Mouse (Mus musculus) intestine, embryonic 14.5 days (tissue): ENCODE results near the gene Eme2. TPM values are rescaled to one million over a fixed set of nuclear protein-coding genes. Genes with fewer than 3 reads are reported as not detected.

ENCODE experiments used
- ATAC-seq: fragments of 200-750 bp; cut with Nextera tagmentation; replicated peaks from 2 replicates; pipeline ENCODE4 v1.8.0; 2017; ENCODE audit warnings: low read depth, moderate number of reproducible peaks, moderate TSS enrichment, moderate library complexity; ENCODE audit not compliant: low FRiP score, low TSS enrichment
- DNase-seq: peaks from one replicate; pipeline ENCODE4 v3.0.0-alpha.2; 2018; ENCODE audit warnings: low spot score
- H3K27ac ChIP-seq: fragments of 300-500 bp; sonication (generic); 2 replicates; pipeline ENCODE4 v1.5.1; 2014; ENCODE audit warnings: low read depth, mild to moderate bottlenecking, control low read depth
- H3K27me3 ChIP-seq: fragments of 300-500 bp; sonication (generic); replicated peaks from 2 replicates; pipeline ENCODE4 v1.6.1; 2014; ENCODE audit warnings: low read length, control low read depth; ENCODE audit not compliant: control insufficient read depth, insufficient read depth
- H3K36me3 ChIP-seq: fragments of 300-500 bp; sonication (generic); 2 replicates; pipeline ENCODE4 v1.6.1; 2014; ENCODE audit warnings: low read length, control low read depth; ENCODE audit not compliant: control insufficient read depth, insufficient read depth
- H3K4me1 ChIP-seq: fragments of 300-500 bp; sonication (generic); replicated peaks from 2 replicates; pipeline ENCODE4 v1.6.1; 2014; ENCODE audit warnings: low read length, control low read depth, mixed read lengths; ENCODE audit not compliant: control insufficient read depth, insufficient read depth
- H3K4me2 ChIP-seq: fragments of 300-500 bp; sonication (generic); 2 replicates; pipeline ENCODE4 v1.6.1; 2014; ENCODE audit warnings: low read length
- H3K4me3 ChIP-seq: fragments of 300-500 bp; sonication (generic); 2 replicates; pipeline ENCODE4 v1.5.1; 2014; ENCODE audit warnings: low read depth, low read length, control low read depth, mixed read lengths
- H3K9ac ChIP-seq: fragments of 300-500 bp; sonication (generic); 2 replicates; pipeline ENCODE4 v1.6.1; 2014; ENCODE audit warnings: mild to moderate bottlenecking, low read length
- H3K9me3 ChIP-seq: fragments of 300-500 bp; sonication (generic); 2 replicates; pipeline ENCODE4 v1.6.1; 2016; ENCODE audit warnings: low read length, control low read depth; ENCODE audit not compliant: control insufficient read depth
- WGBS: fragments of 180-500 bp; shearing (Covaris S2); extraction: QIAGEN DNeasy Blood & Tissue Kit; methylation state at CpG from one replicate; pipeline ENCODE4 v1.1.7; 2014; 5-methylcytosine and 5-hydroxymethylcytosine counted together
- polyA plus RNA-seq: library from polyadenylated mRNA; unstranded; fragments of >200 nt; fragmentation: Nextera tagmentation; extraction: Ambion mirVana; gene quantifications from 2 replicates; pipeline ENCODE4 v1.2.1, GENCODE M21; 2014

Gene Eme2
- polyA plus RNA-seq, 1 experiment from 2014 or later: 24.1 TPM

DNA sequence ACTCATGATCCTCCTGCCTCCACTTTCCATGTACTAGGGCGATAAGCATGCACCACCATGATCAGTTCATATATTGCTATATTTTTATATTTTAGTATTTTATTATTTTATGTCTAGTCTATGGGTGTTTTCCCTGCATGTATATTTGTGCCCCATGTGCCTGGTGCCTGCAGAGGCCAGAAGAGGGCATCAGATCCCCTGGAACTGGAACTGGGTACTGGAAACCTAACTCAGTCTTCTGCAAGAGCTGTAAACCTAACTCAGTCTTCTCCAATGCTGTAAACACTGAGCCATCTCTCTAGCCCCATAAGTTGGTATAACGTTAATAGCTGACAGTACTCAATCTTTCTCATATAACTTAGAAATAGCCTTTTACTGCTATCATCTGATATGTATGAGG lies 52.3 kb downstream of the Eme2 start:
- no peaks in the 10 kb centered on the region for H3K36me3 ChIP-seq
- H3K4me3 ChIP-seq: no peak overlapping the region
- H3K9me3 ChIP-seq: no peaks in the 10 kb centered on the region
- H3K27ac ChIP-seq: no peak overlapping the region
- no peak overlapping the region for H3K4me2 ChIP-seq
- H3K4me1 ChIP-seq: no peaks in the 10 kb centered on the region
- 57% methylated on average over 2 of the region's 2 CpGs for WGBS
- H3K9ac ChIP-seq: no peak overlapping the region
- no peak for DNase-seq
- H3K27me3 ChIP-seq: peaks cover 2% of the 10 kb centered on the region; the same call in 1 of the 2 replicates
- ATAC-seq: no peak

DNA sequence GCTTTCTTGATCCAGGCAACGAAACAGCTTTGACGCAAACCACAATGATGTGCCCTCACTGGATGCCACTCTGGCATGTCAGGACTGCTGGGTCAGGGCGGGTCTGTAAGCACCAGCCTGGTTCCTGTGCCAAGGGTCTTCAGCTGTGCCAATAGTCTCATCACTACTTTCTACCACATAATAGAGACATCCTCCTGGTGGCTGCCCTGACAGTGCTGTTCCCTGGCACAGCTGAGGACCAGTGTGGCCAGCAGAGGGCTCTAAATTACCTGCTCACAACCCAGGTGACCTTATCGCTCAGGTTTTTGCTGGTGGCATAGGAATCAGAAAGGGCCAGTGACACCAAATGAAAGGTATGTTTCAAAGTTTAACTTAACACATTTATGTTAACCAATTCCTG lies 53.8 kb downstream of the Eme2 start:
- ATAC-seq (0 out of 2 replicates have a peak, but pooled peaks have one; percentile 32), DNase-seq (no peak)
- H3K4me2 ChIP-seq: no peak overlapping the region
- no peaks in the 10 kb centered on the region for H3K4me1 ChIP-seq
- no peaks in the 10 kb centered on the region for H3K36me3 ChIP-seq
- H3K9ac ChIP-seq: no peak overlapping the region
- no peak overlapping the region for H3K27ac ChIP-seq
- WGBS: 53% methylated on average over 4 of the region's 4 CpGs
- H3K9me3 ChIP-seq: no peaks in the 10 kb centered on the region
- H3K27me3 ChIP-seq: peaks cover 2% of the 10 kb centered on the region; the same call in 1 of the 2 replicates
- no peak overlapping the region for H3K4me3 ChIP-seq

GRCm38 (mm10) chr17:24840341-24840740 lies 54.5 kb downstream of the Eme2 start:
- no peaks in the 10 kb centered on the region for H3K4me1 ChIP-seq

GRCm38 (mm10) chr17:24839842-24840241 lies 55.0 kb downstream of the Eme2 start, which contains the start of gene Hagh:
TSS of gene Hagh (plus strand) at chr17:24840143.
- DNase-seq (no peak), ATAC-seq (no peak)
- H3K27me3 ChIP-seq: peaks cover 2% of the 10 kb centered on the region; the same call in 1 of the 2 replicates
- WGBS: 61% methylated on average over 8 of the region's 8 CpGs
- H3K4me3 ChIP-seq: no peak within 1 kb of the TSS
- no peak within 1 kb of the TSS for H3K27ac ChIP-seq
- H3K9me3 ChIP-seq: no peaks in the 10 kb centered on the region
- no peaks in the 10 kb centered on the region for H3K36me3 ChIP-seq
- H3K4me2 ChIP-seq: no peak within 1 kb of the TSS
- no peaks in the 10 kb centered on the region for H3K4me1 ChIP-seq
- H3K9ac ChIP-seq: no peak within 1 kb of the TSS

More at GRCm38 (mm10) chr17:24840341-24840740, 54.5 kb downstream of the Eme2 start:
- Histone ChIP-seq H3K9me3 (no peaks in the 10 kb centered on the region), H3K9ac (no peak overlapping the region), H3K27me3 (peaks cover 2% of the 10 kb centered on the region; the same call in 1 of the 2 replicates), H3K4me3 (no peak overlapping the region), H3K4me2 (no peak overlapping the region), H3K27ac (no peak overlapping the region), H3K36me3 (no peaks in the 10 kb centered on the region)
- WGBS: 47% methylated on average over 5 of the region's 5 CpGs
- DNase-seq (no peak), ATAC-seq (no peak)

Other genes starting within 250 kb of the Eme2 start
- 51.7 and 58.2 TPM in 2 replicates for gene Slc9a3r2, start 244.8 kb downstream of the Eme2 start, polyA plus RNA-seq
- gene Npw, start 236.6 kb downstream of the Eme2 start, polyA plus RNA-seq: not detected in 2 replicates
- 28.0 and 30.6 TPM in 2 replicates for gene Zfp598, start 225.4 kb downstream of the Eme2 start, polyA plus RNA-seq
- gene Syngr3, start 205.1 kb downstream of the Eme2 start, polyA plus RNA-seq: 7.5 and 7.7 TPM in 2 replicates
- gene Gfer, start 198.9 kb downstream of the Eme2 start, polyA plus RNA-seq: 48.1 and 48.5 TPM in 2 replicates
- gene Noxo1, start 198.9 kb downstream of the Eme2 start, polyA plus RNA-seq: 6.4 and 7.2 TPM in 2 replicates
- gene Tbl3, start 187.4 kb downstream of the Eme2 start, polyA plus RNA-seq: 86.2 and 90.1 TPM in 2 replicates
- gene Rnf151, start 177.0 kb downstream of the Eme2 start, polyA plus RNA-seq: 0.15 TPM in 2 replicates
- 1,745 and 1,859 TPM in 2 replicates for gene Rps2, start 177.0 kb downstream of the Eme2 start, polyA plus RNA-seq
- 258 and 296 TPM in 2 replicates for gene Ndufb10, start 170.6 kb downstream of the Eme2 start, polyA plus RNA-seq
- gene Rpl3l, start 167.3 kb downstream of the Eme2 start, polyA plus RNA-seq: not detected in 2 replicates
- 32.3 and 33.9 TPM in 2 replicates for gene Msrb1, start 158.4 kb downstream of the Eme2 start, polyA plus RNA-seq
- gene Hs3st6, start 142.1 kb downstream of the Eme2 start, polyA plus RNA-seq: 0.24 and 1.1 TPM in 2 replicates
- not detected in 2 replicates for gene Meiob, start 90.8 kb downstream of the Eme2 start, polyA plus RNA-seq
- gene Hagh, start 54.9 kb downstream of the Eme2 start, polyA plus RNA-seq: 35.5 and 39.1 TPM in 2 replicates
- gene Fahd1, start 44.7 kb downstream of the Eme2 start, polyA plus RNA-seq: 30.4 and 33.9 TPM in 2 replicates
- 0.63 and 0.84 TPM in 2 replicates for gene Igfals, start 29.1 kb downstream of the Eme2 start, polyA plus RNA-seq
- 58.8 and 61.9 TPM in 2 replicates for gene Nubp2, start 8.7 kb downstream of the Eme2 start, polyA plus RNA-seq
- gene Spsb3, start 8.4 kb downstream of the Eme2 start, polyA plus RNA-seq: 36.3 and 37.0 TPM in 2 replicates
- gene Mrps34, start within 50 bp of the Eme2 start, polyA plus RNA-seq: 100 and 110 TPM in 2 replicates
- gene Nme3, start 1.4 kb upstream of the Eme2 start, polyA plus RNA-seq: 86.4 and 90.7 TPM in 2 replicates
- 36.0 and 40.7 TPM in 2 replicates for gene Mapk8ip3, start 41.9 kb upstream of the Eme2 start, polyA plus RNA-seq
- 125 and 143 TPM in 2 replicates for gene Jpt2, start 65.6 kb upstream of the Eme2 start, polyA plus RNA-seq
- 7.1 and 8.8 TPM in 2 replicates for gene Cramp1l, start 120.7 kb upstream of the Eme2 start, polyA plus RNA-seq
- gene Ift140, start 121.0 kb upstream of the Eme2 start, polyA plus RNA-seq: 16.3 and 16.9 TPM in 2 replicates
- 23.5 and 24.2 TPM in 2 replicates for gene Tmem204, start 188.5 kb upstream of the Eme2 start, polyA plus RNA-seq
- gene Telo2, start 220.9 kb upstream of the Eme2 start, polyA plus RNA-seq: 36.7 and 42.3 TPM in 2 replicates
- gene Ptx4, start 225.7 kb upstream of the Eme2 start, polyA plus RNA-seq: not detected in 2 replicates
- 20.0 and 22.0 TPM in 2 replicates for gene Clcn7, start 238.3 kb upstream of the Eme2 start, polyA plus RNA-seq